Mouse (Mus musculus) urinary bladder, postnatal 14 days (tissue): ENCODE measurements at regions not wholly inside any gene's neighbourhood (a gene's known extent, or its start where the extent isn't known, plus 50 kb on each side); places are given as distances from the start of the nearest gene placed in this dataset.
A peak's percentile ranks its signal among the peaks of the same experiment; 100 is the strongest.

ENCODE experiments used
- DNase-seq: peaks from one replicate; pipeline ENCODE4 v3.0.0; 2021; ENCODE audit warnings: low spot score

- no peak for DNase-seq
Measured at GRCm38 (mm10) chr3:34764559-34764958, 114.4 kb downstream of the Sox2 start.

GRCm38 (mm10) chr3:34765151-34765550 lies 114.9 kb downstream of the Sox2 start:
- no peak for DNase-seq

- DNase-seq = no peak
Measured at GRCm38 (mm10) chr3:34769818-34770217, 119.6 kb downstream of the Sox2 start.

DNA sequence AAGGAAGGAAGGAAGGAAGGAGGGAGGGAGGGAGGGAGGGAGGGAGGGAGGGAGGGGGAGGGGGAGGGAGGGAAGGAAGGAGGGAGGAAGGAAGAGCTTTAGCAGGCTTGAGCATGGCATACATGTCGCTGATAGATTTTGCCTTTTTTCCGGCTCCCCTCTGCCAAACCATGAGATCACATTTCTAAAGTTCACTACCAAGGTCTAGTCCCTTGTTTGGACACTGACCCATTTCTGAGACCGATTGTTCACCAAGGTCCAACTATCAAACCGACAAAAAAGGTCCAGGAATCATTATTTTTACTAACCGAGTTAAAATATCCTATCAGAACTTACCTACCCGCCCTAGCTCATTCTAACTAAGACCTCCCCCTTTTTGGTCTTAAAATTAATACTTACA lies 120.1 kb downstream of the Sox2 start:
- DNase-seq = no peak

DNA sequence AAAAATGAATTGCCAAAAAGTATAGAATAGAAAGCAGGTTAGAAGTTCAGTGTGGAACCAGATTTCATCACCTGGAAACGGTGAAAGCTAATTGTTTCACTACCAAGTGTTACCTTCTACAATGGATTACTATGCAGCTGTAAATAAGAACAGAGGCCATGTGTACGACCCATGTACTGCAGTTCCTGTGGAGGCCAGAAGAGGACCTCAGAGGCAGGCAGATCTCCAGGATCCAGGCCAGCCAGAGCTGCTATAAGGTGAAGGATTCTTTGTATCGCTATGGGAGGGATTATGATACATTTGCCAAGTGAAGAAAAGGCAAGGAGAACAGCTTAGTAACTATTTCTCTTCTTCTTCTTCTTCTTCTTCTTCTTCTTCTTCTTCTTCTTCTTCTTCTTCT lies 121.8 kb downstream of the Sox2 start:
- DNase-seq = no peak

DNA sequence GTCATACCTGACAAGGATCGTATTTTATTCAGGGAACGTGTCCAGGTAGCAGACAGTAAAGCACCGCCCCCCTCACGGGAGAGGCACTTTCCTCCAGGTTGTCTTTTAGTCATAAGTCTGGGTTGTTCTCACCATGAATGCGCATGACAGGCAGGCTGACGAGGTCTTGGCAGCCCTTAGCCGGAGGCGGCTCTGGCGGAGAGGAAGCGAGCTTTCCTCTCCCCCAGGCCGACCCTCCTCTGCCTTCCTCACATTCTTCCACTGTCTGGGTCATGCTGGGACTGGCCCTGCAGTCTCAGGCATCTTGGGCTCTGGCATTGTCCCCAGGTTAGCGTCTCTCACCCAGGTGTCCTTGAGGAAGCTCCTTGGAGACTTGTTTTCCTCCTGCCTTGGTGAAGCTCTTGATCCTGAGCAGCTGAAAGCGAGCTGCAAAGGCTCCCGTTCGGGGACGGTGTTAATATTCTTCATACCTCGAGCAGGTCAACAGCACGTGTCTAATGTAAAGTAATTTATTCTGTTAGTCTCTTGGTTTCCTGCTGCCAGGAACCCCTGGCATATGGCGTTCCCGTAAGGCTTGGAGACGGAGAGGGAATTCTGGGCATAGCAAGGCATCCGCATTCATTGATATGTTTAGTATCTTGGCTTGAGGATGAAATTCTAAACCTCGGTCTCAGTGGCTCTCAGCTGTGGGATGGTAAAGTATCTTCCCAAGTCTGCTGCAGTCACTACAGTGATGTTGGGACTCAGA lies 123.6 kb downstream of the Sox2 start:
- peak; percentile 33 for DNase-seq

DNA sequence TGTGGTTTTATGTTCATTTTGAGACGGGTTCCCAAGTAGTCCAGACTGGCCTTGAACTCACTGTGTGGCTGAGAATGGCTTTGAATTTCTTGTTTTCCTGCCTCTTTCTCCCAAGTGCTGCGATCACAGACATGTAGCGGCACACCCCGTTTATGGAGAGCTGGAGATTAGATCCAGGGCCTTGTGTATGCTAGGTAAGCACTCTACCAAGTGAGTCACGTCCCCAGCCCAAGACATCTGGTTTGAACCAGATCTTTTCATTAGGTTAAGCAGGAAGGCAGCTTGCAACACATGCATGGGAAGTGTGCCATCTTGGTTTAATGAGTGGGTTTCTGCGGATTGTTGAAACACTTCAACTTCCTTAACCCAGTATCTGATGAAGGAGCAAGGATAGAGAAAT lies 131.6 kb downstream of the Sox2 start:
- DNase-seq = no peak

GRCm38 (mm10) chr3:34783398-34783797 lies 133.2 kb downstream of the Sox2 start:
- no peak for DNase-seq

DNA sequence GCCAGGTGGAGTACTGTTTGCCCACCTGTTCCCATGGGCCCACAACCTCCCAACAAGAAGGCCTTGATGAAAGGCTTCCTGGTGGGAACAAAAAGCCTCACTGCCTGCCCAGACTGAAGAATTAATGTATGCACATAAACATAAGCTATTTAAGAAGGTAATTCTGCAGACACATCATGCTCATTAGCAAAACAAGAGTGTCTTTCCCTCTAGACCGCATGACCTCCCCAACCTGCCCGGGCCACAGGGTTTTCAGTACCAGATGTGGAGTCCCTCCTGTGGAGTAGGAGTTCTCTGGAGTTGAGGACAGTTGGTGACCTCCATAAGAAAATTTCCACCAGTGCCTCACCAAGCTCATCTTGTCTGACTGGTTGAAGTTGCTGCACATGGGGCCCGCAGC lies 137.0 kb downstream of the Sox2 start:
- no peak for DNase-seq

DNA sequence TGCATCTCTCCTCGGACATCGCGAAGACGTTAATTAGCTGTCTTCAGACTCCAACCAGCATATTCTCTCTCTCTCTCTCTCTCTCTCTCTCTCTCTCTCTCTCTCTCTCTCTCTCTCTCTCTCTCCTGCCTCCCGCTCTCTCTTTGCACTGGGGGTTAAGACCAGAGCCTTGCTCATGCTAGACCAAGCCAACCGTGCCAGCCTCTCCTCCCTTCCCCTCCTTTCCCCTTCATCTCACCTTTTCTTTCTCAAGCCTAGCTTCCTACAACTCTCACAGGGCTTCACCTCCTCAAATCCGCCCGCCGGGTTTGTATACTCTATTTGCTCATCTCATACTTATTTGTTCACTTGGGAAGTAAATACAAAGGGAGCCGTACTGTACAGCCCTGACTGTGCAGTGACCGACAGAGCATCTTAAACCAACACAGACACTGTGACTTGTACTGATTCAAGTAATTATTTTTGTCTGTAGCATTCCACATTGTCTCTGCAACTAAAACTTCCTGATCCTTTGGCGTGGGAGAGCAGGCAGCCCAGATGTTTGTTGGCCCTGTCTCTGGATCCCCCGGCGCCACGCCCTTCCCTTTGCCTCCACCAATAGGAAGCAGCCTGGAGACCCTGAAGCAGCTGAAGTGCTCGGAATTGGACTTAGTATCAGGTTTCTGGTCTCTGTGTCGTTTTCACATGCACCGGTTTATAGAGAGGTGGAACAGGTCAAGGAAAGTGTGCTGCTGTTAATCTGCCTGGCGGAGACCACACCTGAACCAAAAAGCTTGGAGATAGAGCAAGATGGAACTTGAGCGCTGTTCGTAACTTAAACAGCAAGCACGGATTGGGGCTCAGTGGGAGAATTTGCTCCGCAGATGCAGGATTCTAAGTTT lies 145.1 kb downstream of the Sox2 start:
- DNase-seq = peak; percentile 24

DNA sequence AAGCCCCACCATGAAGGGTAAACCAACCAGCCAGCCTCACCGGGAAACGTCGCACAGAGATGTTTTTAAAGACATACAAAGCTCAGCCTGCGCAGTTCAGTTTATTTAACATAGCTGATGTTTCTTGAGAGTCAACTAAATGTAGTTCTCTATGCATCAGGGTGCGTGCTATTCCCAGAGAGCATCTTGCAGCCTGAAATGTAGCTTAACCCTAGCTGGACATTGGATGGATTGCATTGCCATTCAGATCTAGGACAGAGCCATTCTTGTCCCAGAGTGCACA lies 145.7 kb downstream of the Sox2 start:
- DNase-seq = no peak

DNA sequence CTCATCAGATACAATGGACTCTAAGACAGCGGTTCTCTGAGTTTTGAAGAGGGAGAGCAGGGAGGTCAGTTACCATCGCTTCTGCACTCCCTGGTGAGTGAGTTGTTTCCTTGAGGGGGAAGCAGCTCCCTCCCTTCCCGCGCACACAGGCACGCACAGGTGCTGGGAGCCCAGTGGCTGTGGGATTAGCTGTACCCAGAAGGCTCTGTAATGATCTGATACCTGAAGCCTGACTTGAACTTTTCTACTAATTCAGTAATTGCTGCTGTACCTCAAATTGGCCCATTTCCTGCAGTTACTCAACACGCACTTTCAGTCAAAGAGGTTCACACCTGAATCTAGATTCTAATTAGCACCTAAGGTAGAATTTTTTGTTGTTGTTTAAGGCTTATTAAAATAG lies 158.6 kb downstream of the Sox2 start:
- no peak for DNase-seq

GRCm38 (mm10) chr3:34811753-34812152 lies 161.5 kb downstream of the Sox2 start:
- DNase-seq = no peak

- no peak for DNase-seq
Measured at GRCm38 (mm10) chr3:34813046-34813625, 162.9 kb downstream of the Sox2 start.

GRCm38 (mm10) chr3:34825036-34825435 lies 174.8 kb downstream of the Sox2 start:
- DNase-seq = peak; percentile 43

GRCm38 (mm10) chr3:34826396-34826795 lies 176.2 kb downstream of the Sox2 start:
- no peak for DNase-seq

DNA sequence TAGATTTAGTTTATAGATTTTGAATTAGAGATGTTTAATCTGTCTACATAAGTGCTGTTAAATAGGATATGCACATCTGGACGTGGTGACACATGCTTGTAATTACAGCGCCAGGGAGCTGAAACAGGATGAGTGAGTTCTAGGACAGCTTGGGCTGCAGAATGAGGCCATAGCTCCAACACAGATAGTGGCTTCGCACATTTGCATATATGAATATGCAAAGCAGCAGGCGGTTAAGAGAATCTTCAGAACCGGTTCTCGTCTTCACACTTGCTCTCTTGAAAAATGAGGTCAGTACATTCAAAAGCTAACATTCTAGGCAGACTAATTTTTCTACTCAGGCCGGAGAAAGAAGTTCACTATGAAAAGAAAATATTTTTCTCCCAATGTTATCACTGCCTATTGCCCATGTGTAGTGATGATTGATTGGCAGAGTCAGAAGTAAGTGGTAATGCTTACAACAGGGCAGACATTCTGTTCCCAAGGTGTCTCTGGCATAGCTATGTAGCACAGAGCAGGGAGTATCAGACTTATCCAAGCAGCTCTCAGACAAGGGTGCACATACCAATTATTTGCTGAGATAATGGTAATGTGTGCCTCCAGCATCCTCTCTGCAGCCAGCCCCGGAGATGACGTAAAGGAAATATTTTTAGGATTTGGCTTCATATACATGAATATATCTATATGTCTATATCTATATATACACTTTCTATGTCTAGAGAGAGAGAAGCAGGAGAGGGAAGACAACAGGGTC lies 178.4 kb downstream of the Sox2 start:
- DNase-seq = no peak

DNA sequence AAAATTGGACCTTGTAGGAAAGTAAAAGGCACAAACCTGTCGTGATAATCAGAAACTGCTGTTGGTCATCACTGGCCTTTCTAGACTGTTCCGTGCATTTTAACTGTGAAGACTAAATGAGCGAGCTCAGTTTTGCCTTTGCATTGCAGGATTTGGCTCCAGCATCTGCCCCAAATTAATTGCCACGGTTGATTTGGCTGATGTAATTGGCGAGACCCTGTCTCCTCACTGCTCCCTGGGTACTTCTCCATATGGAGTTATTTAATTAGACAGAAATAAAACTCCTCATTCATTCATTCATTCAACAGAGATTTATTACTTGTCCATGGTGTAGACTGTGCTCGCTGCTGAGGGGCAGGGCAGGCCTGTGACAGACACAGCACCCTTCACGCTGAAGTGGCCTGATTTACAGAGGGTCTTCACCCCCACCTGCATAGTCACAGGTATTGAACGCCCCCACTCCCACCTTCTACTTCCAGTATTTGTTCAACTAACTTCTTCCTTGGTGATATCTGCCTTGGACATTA lies 186.6 kb downstream of the Sox2 start:
- DNase-seq = no peak

GRCm38 (mm10) chr3:34837644-34838332 lies 187.6 kb downstream of the Sox2 start:
- no peak for DNase-seq

DNA sequence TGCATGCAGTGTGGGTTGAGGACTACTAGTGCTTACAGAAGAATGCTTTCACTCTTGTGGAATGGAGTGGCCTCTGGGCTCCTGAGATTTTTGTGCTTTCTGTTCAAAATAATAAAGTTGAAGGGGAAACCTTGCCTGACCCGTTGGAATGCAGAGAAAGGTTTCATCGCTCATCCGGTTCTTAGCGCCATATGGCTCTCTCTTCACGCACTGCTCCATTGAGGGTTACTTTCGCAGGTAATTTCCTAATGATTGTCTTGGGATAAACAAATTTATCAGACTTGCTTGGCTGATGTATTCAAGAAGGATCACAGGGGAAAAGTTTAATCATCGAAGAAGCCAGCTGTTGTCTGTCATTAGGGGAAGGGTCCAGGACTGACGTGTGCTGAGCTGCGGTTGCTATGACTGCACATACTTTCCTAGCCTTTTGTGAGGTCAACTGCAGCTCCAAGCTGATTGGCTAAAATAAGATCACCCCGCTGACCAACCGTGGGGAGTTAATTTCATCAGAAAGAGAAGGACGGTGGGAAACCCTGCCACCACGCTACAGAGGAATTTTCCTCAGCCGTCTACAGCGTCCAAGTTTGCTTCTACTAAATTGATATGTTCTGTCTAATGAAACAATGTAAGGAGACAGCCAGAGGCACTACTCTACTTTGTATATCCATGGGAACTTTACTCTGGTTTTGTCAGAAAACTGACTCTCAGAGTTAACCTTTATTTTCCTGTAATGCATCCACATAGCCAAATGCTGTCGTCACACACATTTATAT lies 210.9 kb downstream of the Sox2 start:
- no peak for DNase-seq
